Mouse (Mus musculus) thymus, postnatal 25 days (tissue): Measurements from ENCODE around the gene Fbxo22.
"Not testable (repeated sequence)": the region's sequence is repeated elsewhere in the genome, so short reads cannot be mapped to it uniquely, and the experiment has no call there.

Experiments
- DNase-seq: peaks from one replicate; pipeline ENCODE4 v3.0.0; 2022

Fbxo22 gene

DNA sequence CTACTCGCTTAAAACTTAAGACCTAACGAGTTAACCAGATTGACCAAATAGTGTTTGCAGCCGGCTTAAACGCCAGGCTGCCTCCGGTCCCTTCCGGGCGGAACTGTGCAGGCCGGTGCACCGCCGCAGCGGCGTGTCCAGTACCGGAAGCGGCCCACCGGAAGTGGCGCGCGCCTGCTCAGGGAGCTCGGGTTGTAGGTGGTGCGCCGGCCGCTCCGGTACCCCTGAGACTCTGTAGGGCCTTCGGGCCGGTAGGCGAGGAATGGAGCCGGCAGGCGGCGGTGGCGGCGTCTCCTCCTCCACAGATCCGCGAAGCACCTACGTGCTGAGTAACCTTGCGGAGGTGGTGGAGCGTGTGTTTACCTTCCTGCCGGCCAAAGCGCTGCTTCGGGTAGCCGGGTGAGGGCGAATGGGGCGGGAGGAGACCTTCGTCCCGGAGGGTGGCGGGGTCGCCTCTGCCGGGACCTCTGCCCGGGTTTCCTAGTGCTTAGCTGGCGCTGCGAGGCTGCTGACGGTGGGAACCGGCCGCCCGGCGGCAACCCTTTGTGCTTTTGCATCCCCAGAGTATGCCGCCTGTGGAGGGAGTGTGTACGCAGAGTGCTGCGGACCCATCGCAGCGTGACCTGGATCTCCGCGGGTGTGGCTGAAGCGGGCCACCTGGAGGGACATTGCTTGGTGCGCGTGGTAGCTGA, at the start of gene Fbxo22:
Gene Fbxo22 (plus strand): TSS at position 136 of the 692 bp plus-strand sequence.
- peak; percentile 77 for DNase-seq

DNA sequence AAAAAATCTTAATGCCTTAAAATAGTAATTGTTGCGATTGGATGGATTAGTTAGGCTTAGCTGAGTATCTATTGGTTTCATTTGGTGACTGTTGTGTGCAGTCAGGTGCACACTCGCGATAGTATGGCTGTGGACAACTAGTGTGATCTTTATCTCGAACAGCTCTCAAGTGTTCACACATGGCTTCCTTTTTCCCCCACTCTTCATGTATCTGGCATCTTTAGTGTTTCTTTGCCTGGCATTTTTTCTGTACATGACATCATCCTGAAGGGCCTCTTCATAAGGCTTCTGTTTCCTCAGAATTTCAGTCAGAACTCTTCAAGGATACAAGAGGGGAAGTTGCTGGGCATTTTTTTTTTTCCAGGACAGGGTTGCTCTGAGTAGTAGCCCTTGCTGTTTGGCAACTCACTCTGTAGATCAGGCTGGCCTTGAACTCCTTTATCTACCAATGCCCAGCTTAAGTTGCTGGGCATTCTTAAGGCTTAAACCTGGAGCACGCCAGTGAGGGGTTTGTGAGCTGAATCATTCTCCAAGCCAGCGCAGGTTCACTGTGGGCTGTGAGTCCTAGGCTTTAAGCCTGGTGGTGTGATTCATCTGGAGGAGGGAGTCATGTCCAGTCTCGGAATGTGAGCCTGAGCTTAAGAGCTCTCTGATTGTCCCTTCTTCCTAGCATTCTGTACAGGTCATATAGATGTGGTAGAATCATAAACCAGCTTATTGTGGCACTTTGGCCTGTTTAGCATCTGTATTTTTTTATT, 37.9 kb upstream of the Fbxo22 start:
- no peak for DNase-seq

DNA sequence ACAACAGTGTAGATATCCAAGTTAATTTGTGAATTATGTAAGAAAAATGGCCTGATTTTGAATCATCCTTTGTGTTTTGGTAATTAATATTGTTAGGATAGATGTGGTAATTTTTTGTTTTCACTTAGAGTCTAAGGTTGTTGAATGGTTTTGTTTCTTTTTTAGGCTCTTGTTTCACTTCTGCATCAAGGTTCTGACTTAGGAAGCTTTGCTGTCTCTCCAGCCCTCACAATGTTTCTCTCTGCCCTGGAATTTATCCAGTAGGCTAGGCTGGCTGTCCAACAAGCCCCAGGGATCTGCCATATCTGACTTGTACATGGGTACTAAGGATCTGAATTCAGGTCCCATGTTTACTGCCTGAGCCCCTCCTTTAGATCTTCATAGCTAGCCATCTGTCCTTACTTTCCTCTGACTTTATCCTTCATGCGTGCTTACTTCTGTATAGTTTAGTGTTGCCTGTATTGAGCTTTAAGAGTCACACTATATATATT, 36.5 kb upstream of the Fbxo22 start:
- no peak for DNase-seq

DNA sequence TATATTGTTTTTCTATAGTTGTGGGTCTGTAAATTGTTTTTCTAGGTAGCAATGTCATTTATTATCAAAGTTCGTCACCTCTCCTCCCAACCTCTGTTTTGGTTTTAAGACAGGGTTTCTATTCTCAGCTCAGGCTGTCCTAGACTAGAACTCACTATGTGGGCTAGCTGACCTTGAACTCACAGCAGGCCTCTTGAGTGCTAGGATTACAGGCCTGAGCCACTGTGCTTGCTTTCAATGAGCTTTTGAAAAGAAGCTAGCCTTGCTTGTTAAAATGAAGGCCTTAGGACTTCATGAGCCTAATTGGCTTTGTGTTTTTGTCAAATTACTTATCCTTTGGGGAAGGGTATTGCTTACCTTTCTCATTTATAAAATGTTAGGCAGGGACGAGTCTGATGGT, 34.5 kb upstream of the Fbxo22 start:
- DNase-seq = no peak

DNA sequence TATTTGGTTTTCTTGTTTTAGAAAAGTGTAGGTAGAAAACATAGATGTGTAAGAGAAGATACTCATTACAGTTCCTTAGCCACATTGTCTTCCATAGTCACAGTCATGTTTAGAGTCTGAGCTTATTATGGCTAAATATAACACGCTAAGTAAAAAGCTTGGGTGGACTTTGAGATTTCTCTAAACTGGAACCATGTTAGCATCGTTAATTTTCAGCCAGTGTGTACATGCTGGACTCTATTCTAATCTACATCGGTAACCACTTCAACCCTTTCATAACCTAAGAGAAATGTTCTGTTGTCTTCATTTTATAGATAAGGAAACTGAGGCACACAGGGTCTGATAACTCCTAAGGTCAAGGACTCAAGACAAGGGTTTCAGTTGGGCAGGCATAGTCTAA, 12.8 kb upstream of the Fbxo22 start:
- DNase-seq = no peak

DNA sequence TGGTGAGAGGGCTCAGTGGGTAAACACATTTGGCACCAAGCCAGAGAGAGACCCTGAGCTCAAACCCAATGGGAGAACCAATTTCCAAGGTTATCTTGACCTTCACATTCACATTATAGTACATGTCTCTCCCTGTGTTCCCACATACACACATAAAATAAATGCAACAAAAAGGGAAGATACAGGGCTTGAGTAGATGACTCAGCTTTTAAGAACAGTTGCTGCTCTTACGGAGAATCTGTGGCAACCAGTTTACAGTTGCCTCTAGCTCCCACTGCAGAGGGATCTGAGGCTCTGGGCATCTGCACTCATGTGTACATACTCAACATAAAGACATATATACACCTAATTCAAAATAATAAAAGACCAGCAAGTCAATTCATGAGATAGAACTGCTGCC, 10.5 kb upstream of the Fbxo22 start:
- no peak for DNase-seq

DNA sequence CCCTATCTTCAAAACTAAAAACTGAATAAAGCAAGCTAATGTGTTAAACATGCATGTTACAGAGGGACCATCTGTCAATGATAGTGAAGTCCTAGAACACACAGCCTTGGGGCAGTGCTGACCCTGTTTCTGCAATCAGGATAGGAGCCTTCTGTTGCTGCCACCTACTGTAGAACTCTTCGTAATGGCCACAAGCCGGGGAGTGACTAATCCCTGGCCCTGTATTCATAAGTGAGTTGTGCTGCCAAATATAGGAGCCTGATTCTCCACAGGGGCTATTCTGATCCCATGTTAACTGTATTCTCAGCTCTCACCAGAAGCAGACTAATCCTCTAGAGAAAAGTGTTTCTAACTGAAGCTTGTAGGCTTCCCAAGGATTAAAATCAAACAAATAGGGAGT, 9.4 kb upstream of the Fbxo22 start:
- no peak for DNase-seq

DNA sequence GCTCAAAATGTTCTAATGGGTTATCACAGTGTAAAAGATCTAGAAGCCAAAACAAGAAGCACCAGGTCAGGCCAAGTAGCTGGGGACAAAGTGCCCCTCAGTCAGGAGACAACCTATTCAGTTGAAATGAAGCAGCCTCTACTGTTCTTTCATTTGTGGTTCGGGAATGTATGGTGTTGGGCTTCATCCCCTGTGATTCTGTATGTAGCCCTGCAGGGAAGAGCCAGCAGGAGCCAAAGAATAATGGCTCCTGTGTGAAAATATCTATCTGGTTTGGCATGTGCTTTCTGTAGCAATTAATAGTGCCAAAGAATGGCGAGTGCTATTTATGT, 301 bp upstream of the Fbxo22 start:
- DNase-seq = peak; percentile 3

DNA sequence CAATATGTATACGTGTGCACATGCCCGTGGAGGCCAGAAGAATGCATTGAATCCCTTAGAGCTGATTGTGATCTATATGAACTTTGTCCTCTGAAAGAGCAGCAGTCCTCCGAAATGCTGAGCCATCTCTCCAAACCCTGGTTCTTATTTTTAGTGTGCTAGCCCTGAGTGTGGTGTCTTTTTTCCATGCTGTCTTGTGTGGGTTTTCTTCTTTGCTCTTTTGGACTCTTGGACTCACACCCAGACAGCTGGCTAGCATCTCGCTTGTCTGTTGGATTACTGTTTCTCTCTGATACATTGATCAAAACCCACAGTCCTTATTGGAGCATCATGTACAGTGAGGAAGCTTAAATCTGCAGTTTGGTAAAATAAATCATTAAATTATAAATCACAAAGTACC, 2.9 kb downstream of the Fbxo22 start:
- DNase-seq = no peak

DNA sequence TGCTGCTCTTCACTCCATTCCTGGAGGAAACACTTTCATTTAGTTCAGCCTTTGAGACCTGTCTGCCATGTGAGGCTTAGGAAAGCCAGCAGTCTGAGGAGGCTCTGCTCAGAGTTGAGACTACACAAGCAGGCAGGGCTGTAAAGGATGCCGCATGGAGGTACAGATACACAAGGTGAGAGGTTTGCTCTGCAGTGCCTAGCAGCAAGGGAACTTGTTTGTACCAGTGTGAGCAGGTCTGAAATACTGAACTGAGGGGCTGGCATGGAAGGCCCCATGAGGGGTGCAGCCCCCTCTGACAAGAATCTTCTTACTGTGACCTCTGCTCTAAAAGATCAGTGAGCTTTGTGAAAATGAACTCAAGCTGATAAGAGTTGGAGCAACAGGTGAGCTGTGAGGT, 4.7 kb downstream of the Fbxo22 start:
- no peak for DNase-seq

DNA sequence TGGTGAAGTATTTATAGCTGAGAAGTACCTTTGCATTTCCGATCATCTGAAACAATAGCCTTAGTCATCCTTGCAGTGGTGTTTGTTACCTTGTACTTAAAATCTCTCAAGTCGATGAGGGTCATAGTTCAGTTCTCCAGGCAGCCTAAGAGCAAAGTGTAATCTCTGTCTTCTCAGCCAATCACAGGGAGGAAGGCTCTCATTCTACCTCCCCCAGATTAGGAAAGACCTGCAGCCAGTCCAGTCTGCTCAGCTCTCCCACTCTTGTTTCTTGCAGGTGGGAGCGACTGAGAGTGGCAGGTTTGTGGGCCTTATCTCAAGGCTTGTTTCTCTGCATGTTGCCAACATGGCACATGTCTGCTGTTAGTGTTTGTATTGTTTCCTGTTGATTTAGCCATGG, 6.3 kb downstream of the Fbxo22 start:
- DNase-seq = no peak

DNA sequence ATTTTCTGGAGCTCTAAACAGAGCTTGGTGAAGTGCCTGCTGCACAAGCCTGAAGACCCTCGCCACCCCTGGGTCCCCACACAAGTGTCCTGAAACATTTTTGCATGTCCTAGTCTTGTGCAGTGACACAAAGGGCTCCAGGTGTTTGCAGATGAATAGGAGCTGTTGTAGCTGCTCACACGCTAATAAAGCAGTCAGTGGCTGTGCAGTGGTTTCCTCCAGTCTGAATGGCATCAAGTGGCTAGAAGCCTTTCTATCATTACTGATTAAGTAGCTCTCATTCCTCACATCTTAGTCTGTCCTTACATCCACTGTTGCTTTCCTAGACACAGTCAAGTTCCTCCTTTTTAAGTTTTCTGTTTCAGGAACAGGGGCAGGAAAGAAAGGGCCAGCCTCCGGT, 6.9 kb downstream of the Fbxo22 start:
- no peak for DNase-seq

DNA sequence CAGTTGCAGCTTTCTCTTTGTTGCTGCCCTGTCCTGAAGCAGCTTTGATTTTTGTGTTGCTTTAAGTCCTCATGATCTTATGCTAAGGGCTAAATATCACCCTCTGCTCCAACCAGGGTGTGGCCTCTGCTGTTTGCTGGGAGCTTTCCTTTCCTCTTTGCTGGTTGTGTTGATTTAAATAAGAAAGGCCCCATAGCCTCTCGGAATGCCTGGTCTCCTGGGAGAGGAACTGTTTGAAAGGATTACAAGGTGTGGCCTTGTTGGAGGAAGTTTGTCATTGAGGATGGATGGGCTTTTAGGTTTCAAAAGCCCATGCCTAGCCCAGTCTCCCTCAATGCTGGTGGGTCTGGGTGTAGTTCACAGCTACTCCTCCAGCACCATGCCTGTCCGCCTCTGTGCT, 7.4 kb downstream of the Fbxo22 start:
- DNase-seq = no peak

DNA sequence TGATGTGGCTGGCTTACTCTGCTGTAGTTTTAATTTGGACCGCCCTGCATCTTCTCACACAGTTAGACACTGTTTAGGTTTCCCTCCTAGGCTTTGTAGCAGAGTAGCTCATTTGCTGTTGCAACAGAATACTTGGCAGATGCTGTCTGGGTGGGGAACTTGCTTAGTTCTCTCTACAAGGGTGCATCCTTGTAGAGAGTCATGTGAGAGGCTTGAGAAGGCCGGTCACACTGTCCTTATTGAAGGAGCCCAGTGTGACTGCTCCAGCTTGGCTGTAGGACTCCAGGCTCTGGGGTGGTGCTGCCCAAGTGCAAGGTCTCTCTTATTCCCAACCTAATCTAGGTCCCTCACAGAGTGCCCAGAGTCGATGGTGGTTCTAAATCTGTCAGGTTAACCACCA, 8.7 kb downstream of the Fbxo22 start:
- DNase-seq = no peak

DNA sequence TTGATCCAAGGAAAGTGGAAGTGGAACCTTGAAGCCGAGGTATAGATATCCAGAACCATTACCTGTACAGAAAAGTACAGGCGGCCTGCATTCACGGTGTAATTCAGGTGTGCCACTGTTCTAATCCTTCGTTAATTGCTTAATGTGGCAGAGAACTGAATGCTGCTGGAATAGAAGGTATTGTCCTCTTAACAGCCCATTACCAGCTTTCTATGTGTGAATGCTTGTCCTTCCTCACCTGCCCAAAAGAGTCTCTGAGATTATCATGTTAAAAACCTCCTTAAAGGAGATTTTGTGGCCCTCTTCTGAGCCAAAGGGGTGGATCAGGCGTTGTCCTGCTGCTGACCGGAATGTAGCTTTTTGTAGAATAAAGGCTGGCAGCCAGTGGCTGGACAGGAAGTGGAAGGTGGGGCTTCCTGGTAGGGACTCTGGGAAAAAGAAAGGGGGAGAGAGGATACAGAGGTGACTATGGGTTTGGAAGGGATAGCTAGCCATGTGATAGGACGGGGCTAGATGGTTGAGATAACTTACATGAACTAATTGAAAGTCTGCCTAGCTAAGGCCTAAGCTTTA, 16.5 kb downstream of the Fbxo22 start:
- no peak for DNase-seq

DNA sequence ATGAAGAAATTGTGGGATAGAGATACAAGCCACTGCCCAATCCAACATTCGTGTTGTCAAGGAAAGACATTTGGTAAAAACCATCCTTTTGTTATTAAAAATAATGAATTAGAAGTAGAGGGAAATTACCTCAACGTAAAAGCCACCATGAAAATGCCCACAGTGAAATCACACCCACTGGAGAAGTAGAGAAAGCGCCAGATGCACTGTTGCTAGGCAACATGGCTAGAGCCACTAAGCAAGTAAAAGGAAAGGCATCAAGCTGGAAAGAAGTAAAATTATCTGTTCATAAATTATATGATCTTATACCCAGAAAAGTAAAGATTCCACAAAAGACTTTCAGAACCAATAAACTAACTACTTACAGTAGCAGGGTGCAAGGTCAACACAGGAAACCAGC, 17.5 kb downstream of the Fbxo22 start:
- no peak for DNase-seq

DNA sequence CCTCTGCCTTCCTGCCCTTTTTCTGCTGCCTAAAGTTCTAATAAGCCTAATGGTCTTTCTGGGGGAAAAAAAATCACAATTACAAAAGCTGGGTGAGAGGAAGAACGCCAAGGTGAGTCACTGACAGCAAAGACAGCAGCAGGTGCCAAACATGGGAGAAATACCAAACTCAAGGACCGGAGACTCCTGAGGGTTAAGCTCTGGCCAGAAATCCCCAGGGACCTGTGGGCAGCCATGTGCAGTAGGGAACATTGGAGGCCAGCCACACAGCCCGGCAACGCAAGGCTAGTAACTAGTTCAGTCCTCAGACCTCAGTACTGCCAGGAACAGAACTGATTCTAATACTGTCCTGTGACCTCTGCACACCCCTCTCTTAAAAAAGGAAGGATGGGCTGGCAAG, 19.4 kb downstream of the Fbxo22 start:
- no peak for DNase-seq

DNA sequence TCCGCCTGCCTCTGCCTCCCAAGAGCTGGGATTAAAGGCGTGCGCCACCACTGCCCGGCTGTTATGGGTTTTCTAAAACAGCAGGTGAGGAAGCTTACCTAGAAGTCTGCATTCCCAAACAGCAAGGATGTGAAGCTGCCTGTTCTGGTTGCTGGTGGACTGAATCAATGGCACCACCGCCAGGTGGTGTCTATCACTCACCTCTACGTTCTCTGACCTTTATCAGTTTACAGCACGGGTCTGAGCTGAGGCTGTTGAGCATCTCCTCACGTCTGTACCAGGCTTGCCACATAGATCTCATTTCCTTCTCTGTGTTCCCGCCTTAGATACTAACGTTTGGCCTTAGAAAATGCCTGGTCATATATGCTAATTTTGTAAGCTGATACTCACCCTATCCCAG, 20.3 kb downstream of the Fbxo22 start:
- DNase-seq = no peak

DNA sequence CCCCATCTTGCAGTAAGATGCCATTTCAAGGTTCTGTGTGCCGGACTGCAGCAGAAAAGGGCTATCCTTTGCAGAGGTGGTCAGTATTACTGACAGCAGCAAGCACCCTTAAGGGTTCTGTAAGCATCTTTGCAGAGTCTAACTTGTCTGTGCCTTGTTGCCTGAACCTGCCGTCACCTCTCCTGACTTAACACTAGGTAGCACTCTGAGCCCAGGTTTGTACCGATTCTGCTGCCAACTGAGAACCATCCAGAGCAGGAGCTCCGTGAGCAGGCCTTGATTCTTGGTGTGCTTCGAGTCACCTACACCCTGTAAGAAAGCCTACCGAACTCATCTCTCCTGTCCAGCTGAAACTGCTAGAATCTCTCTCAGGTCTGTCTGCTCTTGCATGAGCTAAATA, 22.8 kb downstream of the Fbxo22 start:
- DNase-seq = no peak

DNA sequence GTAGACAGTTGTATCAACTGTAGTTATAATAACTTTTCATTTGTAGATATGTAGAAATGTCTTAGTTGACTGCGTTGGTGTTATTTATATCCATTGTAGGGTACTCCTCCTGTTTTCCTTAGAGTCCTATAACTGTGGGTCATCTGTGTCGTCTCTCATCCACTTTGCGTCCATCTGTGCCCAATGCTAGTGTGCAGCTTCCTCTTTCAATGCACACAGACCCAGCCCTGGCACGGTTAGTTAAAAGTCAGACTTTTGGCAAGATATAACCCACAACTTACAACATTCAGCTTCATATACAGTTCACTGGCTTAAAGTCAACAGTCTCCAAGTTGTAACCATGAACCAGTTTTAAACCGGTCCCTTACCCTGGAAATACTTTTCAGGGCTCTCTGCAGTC, 23.4 kb downstream of the Fbxo22 start:
- no peak for DNase-seq

DNA sequence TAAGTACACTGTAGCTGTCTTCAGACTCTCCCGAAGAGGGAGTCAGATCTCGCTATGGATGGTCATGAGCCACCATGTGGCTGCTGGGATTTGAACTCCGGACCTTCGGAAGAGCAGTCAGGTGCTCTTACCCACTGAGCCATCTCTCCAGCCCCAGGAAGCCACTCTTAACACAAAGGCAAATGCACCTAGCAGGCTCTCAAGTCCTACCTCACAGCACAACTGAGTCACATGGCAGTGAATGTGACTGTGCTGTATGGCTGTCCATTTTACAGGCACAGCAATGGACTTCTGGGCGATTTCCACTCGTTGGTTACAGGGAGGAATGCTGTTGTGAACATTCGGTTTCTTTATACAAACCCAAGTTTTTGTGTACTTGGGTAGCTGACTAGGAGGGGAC, 23.9 kb downstream of the Fbxo22 start:
- no peak for DNase-seq

DNA sequence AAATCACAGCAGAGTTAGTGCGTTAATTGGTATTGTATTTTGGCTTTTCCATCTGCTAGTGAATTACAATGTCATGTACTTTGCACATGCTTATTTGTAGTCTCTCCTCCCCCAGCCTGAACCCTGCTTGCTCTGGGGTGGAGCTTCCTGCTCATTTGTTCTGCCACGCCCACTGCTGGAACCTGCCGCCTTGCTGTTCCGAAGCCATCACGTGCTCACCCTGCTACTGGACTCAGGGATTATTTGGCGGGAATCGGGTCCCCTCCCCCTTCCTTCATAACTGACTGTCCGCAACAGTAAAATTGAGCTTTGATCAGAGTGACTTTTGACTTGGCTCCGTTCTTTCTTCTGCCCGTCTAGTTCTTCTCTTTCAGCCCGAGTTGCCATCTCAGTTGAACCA, 24.4 kb downstream of the Fbxo22 start:
- DNase-seq = not testable (repeated sequence)

DNA sequence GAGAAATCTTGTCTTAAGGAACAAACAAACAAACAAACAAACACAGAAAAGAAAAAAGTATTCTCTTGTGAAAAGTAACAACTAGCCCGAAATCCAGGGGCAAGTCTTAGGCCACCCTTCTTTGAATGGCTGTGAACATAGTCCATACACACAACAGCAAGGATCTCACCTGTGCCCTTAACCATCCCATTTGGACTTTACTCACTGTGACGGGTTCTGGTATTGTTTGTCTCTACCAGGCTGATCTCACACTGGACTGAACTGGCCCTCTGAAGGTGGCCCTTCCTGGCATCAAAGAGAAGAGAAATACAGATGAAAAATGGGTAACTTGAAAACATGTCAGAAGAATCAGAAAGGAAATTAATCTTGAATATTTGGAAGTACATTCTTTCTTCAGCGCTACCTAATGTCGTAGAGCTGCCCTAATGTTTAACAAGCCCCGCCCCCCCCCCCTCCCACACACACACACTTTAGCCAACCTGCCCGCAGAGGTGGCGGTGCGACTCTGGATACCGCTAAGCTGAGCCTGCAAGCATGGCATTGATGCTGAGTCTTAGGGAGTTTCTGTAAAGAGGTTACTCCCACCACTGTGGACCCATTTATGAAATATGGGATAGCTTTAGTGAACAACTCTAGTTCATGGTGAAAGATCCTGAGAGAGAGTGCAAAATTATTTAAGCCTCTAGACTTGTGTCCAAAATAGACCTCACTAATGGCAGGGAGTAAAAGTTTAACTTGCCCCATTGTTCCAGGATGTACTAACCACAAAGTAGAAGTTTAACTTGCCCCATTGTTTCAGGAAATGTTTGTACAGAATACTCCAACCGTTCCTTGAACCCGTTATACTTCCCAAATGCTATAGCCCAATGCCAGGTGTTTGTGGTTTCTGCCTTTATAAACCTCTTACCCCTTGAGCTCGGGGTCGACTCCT, 27.8 kb downstream of the Fbxo22 start:
- no peak for DNase-seq
